Mouse (Mus musculus) MEL (cell line): ENCODE data around the gene Aak1. TPM values are rescaled to one million over a fixed set of nuclear protein-coding genes. Genes with fewer than 3 reads are reported as not detected.

Source experiments
- DNase-seq: peaks from one replicate; pipeline ENCODE4 v3.0.0; 2011; ENCODE audit warnings: low read depth, low spot score
- H3K27ac ChIP-seq: 2 replicates; pipeline ENCODE4 v1.5.1; 2012; ENCODE audit warnings: low read depth, mild to moderate bottlenecking, control low read depth, low read length, moderate library complexity; ENCODE audit not compliant: control insufficient read depth
- H3K27me3 ChIP-seq, 2 experiments: fragments of 150-350 bp in 1 of 2; sonication (generic) in 1 of 2; 2 replicates each; pipeline ENCODE4 v1.6.1; 2012; ENCODE audit warnings: low read length in 2 of 2, mild to moderate bottlenecking in 2 of 2, improper control_type of control experiment in 1 of 2, moderate library complexity in 1 of 2; ENCODE audit not compliant: insufficient read depth in 2 of 2, control insufficient read depth in 1 of 2
- H3K36me3 ChIP-seq, 2 experiments: 2 replicates each; pipeline ENCODE4 v1.6.1; 2012 to 2014; ENCODE audit warnings: low read length in 2 of 2, improper control_type of control experiment in 1 of 2, inconsistent platforms in 1 of 2, mild to moderate bottlenecking in 1 of 2; ENCODE audit not compliant: insufficient read depth in 2 of 2, control insufficient read depth in 1 of 2
- H3K4me1 ChIP-seq, 2 experiments: fragments of 150-350 bp in 1 of 2; sonication (generic) in 1 of 2; 2 replicates each; pipeline ENCODE4 v1.6.1; 2012; ENCODE audit warnings: low read length in 2 of 2, improper control_type of control experiment in 1 of 2, mild to moderate bottlenecking in 1 of 2; ENCODE audit not compliant: insufficient read depth in 2 of 2, control insufficient read depth in 1 of 2
- H3K4me3 ChIP-seq, 2 experiments: fragments of 150-350 bp in 1 of 2; sonication (generic) in 1 of 2; 2 replicates each; pipeline ENCODE4 v1.5.1; 2012; ENCODE audit warnings: low read depth in 2 of 2, low read length in 2 of 2, mild to moderate bottlenecking in 2 of 2, moderate library complexity in 2 of 2, control low read depth in 1 of 2, improper control_type of control experiment in 1 of 2; ENCODE audit not compliant: control insufficient read depth in 1 of 2, insufficient read depth in 1 of 2
- H3K79me2 ChIP-seq: 2 replicates; pipeline ENCODE4 v1.6.1; 2012; ENCODE audit warnings: mild to moderate bottlenecking, low read length, moderate library complexity; ENCODE audit not compliant: control insufficient read depth, poor library complexity, insufficient read depth
- H3K9ac ChIP-seq: 2 replicates; pipeline ENCODE4 v1.6.1; 2012; ENCODE audit warnings: low read depth, mild to moderate bottlenecking, control low read depth, low read length, moderate library complexity; ENCODE audit not compliant: control insufficient read depth, poor library complexity, severe bottlenecking
- H3K9me3 ChIP-seq: fragments of 150-350 bp; sonication (generic); replicated peaks from 2 replicates; pipeline ENCODE4 v1.6.1; 2012; ENCODE audit warnings: mild to moderate bottlenecking, low read length, improper control_type of control experiment, moderate library complexity; ENCODE audit not compliant: insufficient read depth
- BHLHE40 ChIP-seq: IDR thresholded peaks from 2 replicates; pipeline ENCODE4 v1.6.1; 2012; ENCODE audit warnings: low read depth, mild to moderate bottlenecking, inconsistent platforms, low read length, improper control_type of control experiment, borderline replicate concordance
- CHD2 ChIP-seq: IDR thresholded peaks from 2 replicates; pipeline ENCODE4 v1.6.1; 2011; ENCODE audit warnings: low read length, improper control_type of control experiment
- CTCF ChIP-seq, 3 experiments: IDR thresholded peaks in 2 of 3; conservative IDR thresholded peaks in 1 of 3; 2 replicates each; pipeline ENCODE4 v1.5.1; 2011 to 2012; ENCODE audit warnings: low read length in 3 of 3, low read depth in 2 of 3, mild to moderate bottlenecking in 2 of 3, improper control_type of control experiment in 1 of 3, inconsistent platforms in 1 of 3, mixed read lengths in 1 of 3, moderate library complexity in 1 of 3; ENCODE audit not compliant: control insufficient read depth in 1 of 3, insufficient read depth in 1 of 3, poor library complexity in 1 of 3, severe bottlenecking in 1 of 3
- GABPA ChIP-seq: IDR thresholded peaks from 2 replicates; pipeline ENCODE4 v1.6.1; 2012; ENCODE audit warnings: low read depth, mild to moderate bottlenecking, inconsistent platforms, low read length, improper control_type of control experiment, moderate library complexity
- JUND ChIP-seq: IDR thresholded peaks from 2 replicates; pipeline ENCODE4 v1.6.1; 2011; ENCODE audit warnings: low read depth, mild to moderate bottlenecking, improper control_type of control experiment, low read length
- KAT2A ChIP-seq: conservative IDR thresholded peaks from 2 replicates; pipeline ENCODE4 v1.6.1; 2012; ENCODE audit warnings: low read depth, low read length, improper control_type of control experiment, inconsistent platforms
- MAX ChIP-seq: IDR thresholded peaks from 2 replicates; pipeline ENCODE4 v1.6.1; 2011; ENCODE audit warnings: low read length, improper control_type of control experiment
- MEF2A ChIP-seq: IDR thresholded peaks from 2 replicates; pipeline ENCODE4 v1.6.1; 2014; ENCODE audit warnings: low read depth, mild to moderate bottlenecking, inconsistent platforms, low read length, improper control_type of control experiment; ENCODE audit not compliant: poor library complexity, insufficient replicate concordance, severe bottlenecking; ENCODE audit errors: extremely low read depth
- MYC ChIP-seq: IDR thresholded peaks from 2 replicates; pipeline ENCODE4 v1.6.1; 2011; ENCODE audit warnings: low read depth, mild to moderate bottlenecking, low read length, improper control_type of control experiment, moderate library complexity
- NELFE ChIP-seq: IDR thresholded peaks from 2 replicates; pipeline ENCODE4 v1.6.1; 2011; ENCODE audit warnings: low read depth, low read length, improper control_type of control experiment
- NRF1 ChIP-seq: IDR thresholded peaks from 2 replicates; pipeline ENCODE4 v1.6.1; 2014; ENCODE audit warnings: low read depth, mild to moderate bottlenecking, inconsistent platforms, low read length, improper control_type of control experiment, moderate library complexity; ENCODE audit not compliant: poor library complexity, insufficient read depth, severe bottlenecking
- POLR2A ChIP-seq, 2 experiments: IDR thresholded peaks; 2 replicates each; pipeline ENCODE4 v1.6.1; 2011 to 2012; ENCODE audit warnings: low read length in 2 of 2, mild to moderate bottlenecking in 2 of 2, control low read depth in 1 of 2, improper control_type of control experiment in 1 of 2, low read depth in 1 of 2, moderate library complexity in 1 of 2; ENCODE audit not compliant: control insufficient read depth in 1 of 2, insufficient read depth in 1 of 2, poor library complexity in 1 of 2
- RAD21 ChIP-seq: IDR thresholded peaks from 2 replicates; pipeline ENCODE4 v1.6.1; 2011; ENCODE audit warnings: mild to moderate bottlenecking, low read depth, low read length, improper control_type of control experiment
- RCOR1 ChIP-seq: IDR thresholded peaks from 2 replicates; pipeline ENCODE4 v1.6.1; 2012; ENCODE audit warnings: low read depth, mild to moderate bottlenecking, inconsistent platforms, low read length, improper control_type of control experiment
- SIN3A ChIP-seq: IDR thresholded peaks from 2 replicates; pipeline ENCODE4 v1.6.1; 2012; ENCODE audit warnings: low read length, improper control_type of control experiment, inconsistent platforms
- SMC3 ChIP-seq: IDR thresholded peaks from 2 replicates; pipeline ENCODE4 v1.6.1; 2011; ENCODE audit warnings: low read depth, low read length, improper control_type of control experiment
- TAL1 ChIP-seq: IDR thresholded peaks from 2 replicates; pipeline ENCODE4 v1.6.1; 2012; ENCODE audit warnings: mild to moderate bottlenecking, inconsistent platforms, low read length, moderate library complexity, mixed read lengths
- UBTF ChIP-seq: IDR thresholded peaks from 2 replicates; pipeline ENCODE4 v1.6.1; 2012; ENCODE audit warnings: low read depth, mild to moderate bottlenecking, inconsistent platforms, low read length, improper control_type of control experiment, moderate library complexity, borderline replicate concordance; ENCODE audit not compliant: insufficient read depth
- USF1 ChIP-seq: IDR thresholded peaks from 2 replicates; pipeline ENCODE4 v1.6.1; 2014; ENCODE audit warnings: low read depth, mild to moderate bottlenecking, inconsistent platforms, low read length, improper control_type of control experiment, moderate library complexity
- USF2 ChIP-seq, 2 experiments: IDR thresholded peaks; 2 replicates each; pipeline ENCODE4 v1.6.1; 2011 to 2012; ENCODE audit warnings: improper control_type of control experiment in 2 of 2, low read length in 2 of 2, borderline replicate concordance in 1 of 2, inconsistent platforms in 1 of 2, low read depth in 1 of 2, mild to moderate bottlenecking in 1 of 2; ENCODE audit not compliant: insufficient read depth in 1 of 2
- ZMIZ1 ChIP-seq: IDR thresholded peaks from 2 replicates; pipeline ENCODE4 v1.6.1; 2012; ENCODE audit warnings: low read depth, mild to moderate bottlenecking, inconsistent platforms, low read length, improper control_type of control experiment, moderate library complexity
- polyA plus RNA-seq, 2 experiments: library from polyadenylated mRNA; stranded (reverse) in 1 of 2; unstranded in 1 of 2; fragments of >175 nt in 1 of 2; fragments of >200 nt in 1 of 2; gene quantifications; 2 replicates each; pipeline versions ENCODE4 v1.2.1 to v1.2.4; 2012; ENCODE audit warnings: low replicate concordance in 2 of 2, low read depth in 1 of 2; ENCODE audit not compliant: insufficient read length in 2 of 2, insufficient read depth in 1 of 2, missing spikeins in 1 of 2
- total RNA-seq: library from RNA; depleted of rRNA; stranded (reverse); fragments of 300-350 nt; gene quantifications from 2 replicates; pipeline ENCODE4 v1.2.3, GENCODE M21; 2012

Gene Aak1
- total and polyA plus RNA-seq, 3 experiments: 6.4 to 353 (median 25.4) TPM

- H3K36me3 ChIP-seq: no peaks in the 10 kb centered on the region; a peak in 2 of 4 replicates
- H3K27me3 ChIP-seq: no peaks in the 10 kb centered on the region
- H3K79me2 ChIP-seq: no peaks in the 10 kb centered on the region
- no peak overlapping the region for H3K27ac ChIP-seq
- no peak overlapping the region for H3K9ac ChIP-seq
- H3K4me1 ChIP-seq: peaks cover 6 to 8% of the 10 kb centered on the region in 2 experiments; a peak in 3 of 4 replicates
- DNase-seq: no peak
- no peaks in the 10 kb centered on the region for H3K9me3 ChIP-seq
- H3K4me3 ChIP-seq: no peak overlapping the region
- TF ChIP-seq BHLHE40 (no peak), UBTF (no peak), TAL1 (no peak), ZMIZ1 (no peak), JUND (no peak), CHD2 (no peak), MEF2A (no peak), NRF1 (no peak), RCOR1 (no peak), GABPA (no peak), KAT2A (no peak), SMC3 (no peak)
Measured at GRCm38 (mm10) chr6:86818914-86819313, 30.4 kb upstream of the Aak1 start.

DNA sequence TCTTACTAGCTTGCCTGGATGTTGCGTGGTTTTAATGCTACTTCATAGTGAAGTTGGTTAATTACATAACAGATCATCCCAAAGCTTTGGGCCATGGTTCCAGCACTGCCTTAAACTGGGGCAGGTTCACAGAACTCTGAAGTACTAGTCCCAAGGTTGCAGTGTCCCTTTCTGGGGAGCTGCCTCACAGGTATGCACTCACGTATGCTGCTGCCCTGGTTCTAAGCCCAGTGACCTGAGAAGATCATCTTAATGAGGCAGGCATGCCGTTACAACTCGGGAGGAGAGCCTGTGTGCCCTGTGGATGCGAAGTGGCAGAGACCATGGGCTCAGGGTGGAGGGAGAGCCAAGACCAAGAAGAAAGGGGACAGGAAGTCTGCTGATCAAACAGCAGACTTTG, 29.4 kb upstream of the Aak1 start:
- Histone ChIP-seq H3K9ac (no peak overlapping the region), H3K27ac (no peak overlapping the region)
- TF ChIP-seq NELFE (no peak), MAX (no peak), KAT2A (no peak)
- TF ChIP-seq, all 39 proteins: peak for 0
- H3K79me2 ChIP-seq: no peaks in the 10 kb centered on the region
- no peaks in the 10 kb centered on the region for H3K9me3 ChIP-seq
- H3K4me3 ChIP-seq: no peak overlapping the region
- no peaks in the 10 kb centered on the region for H3K27me3 ChIP-seq
- H3K36me3 ChIP-seq: no peaks in the 10 kb centered on the region; a peak in 2 of 4 replicates
- peaks cover 6 to 8% of the 10 kb centered on the region in 2 experiments; a peak in 3 of 4 replicates for H3K4me1 ChIP-seq
- DNase-seq: no peak

- TF ChIP-seq MYC (peak; percentile 56; the same call in 1 of the 2 replicates), GABPA (no peak), POLR2A (IDR thresholded peaks at IDR 0.05; ENCODE audit: control insufficient read depth in 1 of 2, insufficient read depth in 1 of 2, low read depth in 1 of 2, low read length in 2 of 2, poor library complexity in 1 of 2) (no peak), RAD21 (peak; percentile 37), USF2 (IDR thresholded peaks at IDR 0.05; ENCODE audit: borderline replicate concordance in 1 of 2, insufficient read depth in 1 of 2, low read depth in 1 of 2, low read length in 2 of 2) (no peak), USF1 (no peak), SMC3 (peak; percentile 60), CTCF (IDR thresholded peaks at IDR 0.05 in 2 of 3, conservative IDR thresholded peaks at IDR 0.05 in 1 of 3; ENCODE audit: control insufficient read depth in 1 of 3, insufficient read depth in 1 of 3, low read depth in 2 of 3, low read length in 3 of 3, poor library complexity in 1 of 3, severe bottlenecking in 1 of 3) (peak; percentile 66 to 98 (median 80)), SIN3A (0 out of 2 replicates have a peak, but pooled peaks have one; percentile 18)
- Histone ChIP-seq H3K27me3 (no peaks in the 10 kb centered on the region), H3K9me3 (no peaks in the 10 kb centered on the region), H3K27ac (no peak overlapping the region), H3K36me3 (no peaks in the 10 kb centered on the region; a peak in 2 of 4 replicates), H3K79me2 (no peaks in the 10 kb centered on the region), H3K4me1 (peaks cover 6 to 7% of the 10 kb centered on the region in 2 experiments; a peak in 3 of 4 replicates), H3K9ac (no peak overlapping the region), H3K4me3 (no peak overlapping the region)
- peak; percentile 74 for DNase-seq
Measured at GRCm38 (mm10) chr6:86820690-86821089, 28.6 kb upstream of the Aak1 start.
